8 mouse cellular contexts compared by ENCODE assay signal in genomic region chrX:12151269-12151995, GRCm38 (mm10). TPM values are rescaled to one million over a fixed set of nuclear protein-coding genes. Genes with fewer than 3 reads are reported as not detected.
DNase-seq lines count a peak whose midpoint lies in the region; ATAC-seq and TF ChIP-seq lines count a peak whose summit lies in the region.

No protein-coding gene starts in this region.

- no peaks in the 10 kb centered on the region for H3K36me3 ChIP-seq in kidney, adult 2 months (ENCODE audit: control insufficient read depth, insufficient read depth, low read length)
- H3K36me3 ChIP-seq in ES-E14 (ENCODE audit: control insufficient read depth, insufficient read depth, low read length, poor library complexity, severe bottlenecking) = no peaks in the 10 kb centered on the region
- H3K36me3 ChIP-seq in embryonic facial prominence, embryonic 14.5 days (ENCODE audit: control insufficient read depth, insufficient read depth, low read length) = no peaks in the 10 kb centered on the region
- no peaks in the 10 kb centered on the region for H3K36me3 ChIP-seq in midbrain, postnatal 0 days (ENCODE audit: insufficient read depth, low read length)

- TF ChIP-seq CTCF in kidney, adult 2 months (conservative IDR thresholded peaks at IDR 0.05; ENCODE audit: insufficient read depth, insufficient read length, low read depth, low read length) = no peak
- no peak for TF ChIP-seq CTCF in midbrain, postnatal 0 days (IDR thresholded peaks at IDR 0.05)

- no peak for TF ChIP-seq POLR2A in kidney, adult 2 months (IDR thresholded peaks at IDR 0.05; ENCODE audit: low read depth, low read length)

- no peaks in the 10 kb centered on the region for H3K9me3 ChIP-seq in ES-E14 (ENCODE audit: control insufficient read depth, insufficient read depth, low read depth, low read length)
- H3K9me3 ChIP-seq in embryonic facial prominence, embryonic 14.5 days (ENCODE audit: control insufficient read depth, low read length) = no peaks in the 10 kb centered on the region
- no peaks in the 10 kb centered on the region for H3K9me3 ChIP-seq in midbrain, postnatal 0 days (ENCODE audit: low read length)

- in situ Hi-C loops in ES-E14 (cut with MboI; ENCODE audit: low sequenced_read_pairs in 2 of 2, unreplicated experiment in 2 of 2) = no loop called here

- H3K4me1 ChIP-seq in kidney, adult 2 months (ENCODE audit: control insufficient read depth, insufficient read depth, low read length) = peaks cover 5% of the 10 kb centered on the region; the same call in 1 of the 2 replicates
- peaks cover 2 to 11% of the 10 kb centered on the region in 2 experiments; a peak in 1 of 4 replicates for H3K4me1 ChIP-seq in ES-E14 (ENCODE audit: control insufficient read depth in 2 of 2, insufficient read depth in 2 of 2, low read length in 2 of 2, poor library complexity in 1 of 2)
- H3K4me1 ChIP-seq in embryonic facial prominence, embryonic 14.5 days (ENCODE audit: control insufficient read depth, insufficient read depth, low read length) = peaks cover 5% of the 10 kb centered on the region; the same call in 1 of the 2 replicates
- H3K4me1 ChIP-seq in midbrain, postnatal 0 days (ENCODE audit: insufficient read depth, low read length) = no peaks in the 10 kb centered on the region

- H3K4me3 ChIP-seq in kidney, adult 2 months (ENCODE audit: insufficient read depth, low read depth, low read length) = peak overlapping the region; percentile 33; the same call in 1 of the 2 replicates
- peak overlapping the region in 1 of 2 experiments; percentile 34; a peak in 1 of 4 replicates for H3K4me3 ChIP-seq in ES-E14 (ENCODE audit: insufficient read depth in 1 of 2, low read depth in 1 of 2, low read length in 2 of 2, poor library complexity in 1 of 2, severe bottlenecking in 1 of 2)
- peak overlapping the region; percentile 24 for H3K4me3 ChIP-seq in embryonic facial prominence, embryonic 14.5 days (ENCODE audit: low read depth, low read length)
- peak overlapping the region; percentile 27 for H3K4me3 ChIP-seq in midbrain, postnatal 0 days (ENCODE audit: low read depth, low read length)

- peak overlapping the region; percentile 58 for H3K4me2 ChIP-seq in embryonic facial prominence, embryonic 14.5 days (ENCODE audit: low read depth, low read length)
- peak overlapping the region; percentile 57 for H3K4me2 ChIP-seq in midbrain, postnatal 0 days (ENCODE audit: low read depth, low read length, poor library complexity, severe bottlenecking)

- H3K27ac ChIP-seq in kidney, adult 2 months (ENCODE audit: insufficient read depth, low read depth, low read length) = no peak overlapping the region
- no peak overlapping the region for H3K27ac ChIP-seq in ES-E14 (ENCODE audit: insufficient read depth, low read depth, low read length, poor library complexity, severe bottlenecking)
- no peak overlapping the region for H3K27ac ChIP-seq in embryonic facial prominence, embryonic 14.5 days (replicated peaks; ENCODE audit: low read depth, low read length)
- H3K27ac ChIP-seq in midbrain, postnatal 0 days (ENCODE audit: low read depth, low read length) = no peak overlapping the region

- no peak for DNase-seq in kidney, adult 2 months
- DNase-seq in kidney, adult 18-20 months = no peak
- DNase-seq in ES-E14 (ENCODE audit: low read depth, low spot score) = no peak
- DNase-seq in embryonic facial prominence, embryonic 14.5 days (ENCODE audit: low spot score) = no peak
- peak; percentile 34 for DNase-seq in kidney, postnatal 10 days
- peak; percentile 54 for DNase-seq in midbrain, postnatal 0 days (ENCODE audit: low spot score)
- DNase-seq in ovary, postnatal 36 days (ENCODE audit: low spot score) = no peak
- DNase-seq in cerebellum, postnatal 4 days (ENCODE audit: low spot score in 2 of 2) = no peak

- no peak for ATAC-seq in embryonic facial prominence, embryonic 14.5 days (ENCODE audit: low read depth)
- ATAC-seq in midbrain, postnatal 0 days (ENCODE audit: low FRiP score) = peak; percentile 63

- H3K27me3 ChIP-seq in kidney, adult 2 months (replicated peaks; ENCODE audit: control insufficient read depth, insufficient read depth, low read length) = no peaks in the 10 kb centered on the region
- peaks cover 60% of the 10 kb centered on the region for H3K27me3 ChIP-seq in embryonic facial prominence, embryonic 14.5 days (replicated peaks; ENCODE audit: control insufficient read depth, insufficient read depth, low read length)
- H3K27me3 ChIP-seq in midbrain, postnatal 0 days (ENCODE audit: insufficient read depth, low read length) = peaks cover 22% of the 10 kb centered on the region; the same call in 1 of the 2 replicates

- H3K9ac ChIP-seq in ES-E14 (ENCODE audit: insufficient read depth, low read depth, low read length, poor library complexity, severe bottlenecking) = peak overlapping the region; percentile 34
- H3K9ac ChIP-seq in embryonic facial prominence, embryonic 14.5 days (ENCODE audit: low read depth, low read length) = peak overlapping the region; percentile 26
- 0 out of 2 replicates have a peak overlapping the region, but pooled peaks have one; percentile 19 for H3K9ac ChIP-seq in midbrain, postnatal 0 days (replicated peaks; ENCODE audit: low read length, poor library complexity, severe bottlenecking)

- WGBS in kidney, adult 2 months = 29% methylated on average over 43 of the region's 43 CpGs
- WGBS in embryonic facial prominence, embryonic 14.5 days = 7% methylated on average over 40 of the region's 43 CpGs
- WGBS in midbrain, postnatal 0 days = 5% methylated on average over 42 of the region's 43 CpGs

TF ChIP-seq in ES-E14, 5 proteins besides CTCF, POLR2A, EP300 and RAD21:
- TF ChIP-seq CHD2 (IDR thresholded peaks at IDR 0.05; ENCODE audit: low read depth, low read length) (no peak), MAFK (IDR thresholded peaks at IDR 0.05; ENCODE audit: insufficient read depth, low read depth, low read length) (no peak), ZC3H11A (IDR thresholded peaks at IDR 0.05; ENCODE audit: borderline replicate concordance, low read depth, low read length) (no peak), HCFC1 (IDR thresholded peaks at IDR 0.05; ENCODE audit: borderline replicate concordance, insufficient read depth, low read length) (no peak), ZNF384 (IDR thresholded peaks at IDR 0.05; ENCODE audit: low read depth, low read length) (no peak)

RNA-seq across cellular contexts. Expression of gene Bcor, which starts 8.7 kb away (rescaled TPM):
- 5.7 and 6.4 TPM in 2 replicates for polyA plus RNA-seq in kidney, adult 2 months (2012; rRNA removed)
- 32.9 and 33.5 TPM in 2 replicates for total RNA-seq in ES-E14 (2012; rRNA removed)
- 15.0 and 17.7 TPM in 2 replicates for polyA plus RNA-seq in embryonic facial prominence, embryonic 14.5 days (2014; fragmentation: Nextera tagmentation; extraction: Ambion mirVana)
- 28.6 and 45.5 TPM in 2 replicates for total RNA-seq in midbrain, postnatal 0 days (2014; rRNA removed)
- polyA plus RNA-seq in midbrain, postnatal 0 days (2015; fragmentation: Nextera tagmentation; extraction: Ambion mirVana) = 11.7 and 12.9 TPM in 2 replicates

Comparison
In these comparisons a context has a peak if more than half of its experiments do, and no peak if none do; other contexts are left out.
1. DNase-seq: peak in kidney, postnatal 10 days (single experiment) and midbrain, postnatal 0 days (single experiment); none in kidney, adult 2 months (single experiment), kidney, adult 18-20 months (single experiment), ES-E14 (single experiment), embryonic facial prominence, embryonic 14.5 days (single experiment), ovary, postnatal 36 days (single experiment) and cerebellum, postnatal 4 days (0 of 2).
2. Peak in every context shown above with its lines, with median percentiles within 50 percentile points of each other: H3K9ac ChIP-seq.